Mouse (Mus musculus) spleen, adult 12 weeks (tissue): ENCODE data around the gene Ppp1r26.

ENCODE experiments used
- DNase-seq: peaks from one replicate; pipeline ENCODE4 v3.0.0; 2022; ENCODE audit warnings: low spot score

Ppp1r26 gene

DNA sequence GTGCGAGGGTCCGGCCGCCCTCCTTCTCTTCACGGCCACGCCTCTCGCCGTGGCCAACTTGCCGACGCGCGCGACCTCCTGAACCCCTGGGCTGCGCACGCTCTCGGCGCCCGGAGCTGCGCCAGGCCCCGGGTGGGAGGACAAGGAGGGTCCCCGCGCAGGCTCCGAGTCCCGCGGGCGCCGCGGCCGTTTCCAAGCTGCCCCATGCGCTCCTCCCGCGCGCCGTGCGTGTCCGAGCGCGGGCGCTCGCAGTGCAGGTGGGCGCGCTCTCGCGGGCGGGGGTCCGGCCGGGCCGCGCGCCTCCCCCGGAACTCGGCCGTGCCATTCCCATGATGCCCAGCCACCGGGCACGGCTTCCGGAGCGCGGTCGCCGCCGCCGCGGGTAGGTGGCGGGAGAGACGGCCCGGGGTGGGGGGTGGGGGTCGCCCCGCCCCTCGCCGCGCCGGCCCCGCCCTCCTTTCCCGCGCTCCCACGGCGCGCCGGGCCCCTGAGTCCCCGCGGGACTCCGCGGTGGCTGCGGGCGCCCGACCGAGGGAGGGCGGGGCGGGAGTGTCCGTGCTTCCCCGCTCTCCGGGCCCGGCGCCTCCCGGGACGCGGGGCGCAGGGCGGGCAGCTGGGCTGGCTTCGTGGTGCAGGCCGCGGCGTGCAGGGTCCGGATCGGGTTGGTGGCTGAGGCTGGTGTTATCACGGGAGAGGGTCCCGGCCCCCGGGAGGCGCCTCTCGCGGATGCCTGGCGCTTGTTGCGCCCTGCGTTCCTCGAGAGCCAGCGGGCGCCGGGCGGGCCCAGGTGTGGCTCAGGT, at the start of gene Ppp1r26:
TSS of gene Ppp1r26 (plus strand) at position 286 of the 800 bp plus-strand sequence.
- DNase-seq: no peak

DNA sequence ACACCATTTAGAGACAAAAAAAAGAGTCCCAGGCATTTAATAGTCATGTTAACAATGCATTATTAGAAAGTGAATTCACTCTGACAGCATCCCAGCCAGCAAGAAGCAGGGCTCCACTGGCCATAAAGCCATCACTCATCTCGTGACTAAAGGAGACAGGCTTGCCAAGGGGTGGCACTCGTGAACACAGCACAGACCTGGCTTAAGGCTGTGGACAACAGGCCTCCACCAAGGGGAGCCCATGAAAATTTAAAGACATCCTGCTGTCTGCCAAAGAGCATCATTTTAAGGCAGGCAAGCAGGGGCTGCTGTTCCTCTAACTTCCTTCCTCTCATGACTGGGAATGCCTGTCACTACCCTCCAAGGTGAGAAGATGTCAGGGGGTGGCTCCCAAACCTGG, 49.7 kb upstream of the Ppp1r26 start:
- no peak for DNase-seq

GRCm38 (mm10) chr2:28397417-28398119, 49.0 kb upstream of the Ppp1r26 start:
- DNase-seq: no peak

- DNase-seq: no peak
These were observed 45.0 kb upstream of the Ppp1r26 start for GRCm38 (mm10) chr2:28401647-28402046.

- DNase-seq: no peak
These were observed 44.5 kb upstream of the Ppp1r26 start for GRCm38 (mm10) chr2:28402128-28402527.

DNA sequence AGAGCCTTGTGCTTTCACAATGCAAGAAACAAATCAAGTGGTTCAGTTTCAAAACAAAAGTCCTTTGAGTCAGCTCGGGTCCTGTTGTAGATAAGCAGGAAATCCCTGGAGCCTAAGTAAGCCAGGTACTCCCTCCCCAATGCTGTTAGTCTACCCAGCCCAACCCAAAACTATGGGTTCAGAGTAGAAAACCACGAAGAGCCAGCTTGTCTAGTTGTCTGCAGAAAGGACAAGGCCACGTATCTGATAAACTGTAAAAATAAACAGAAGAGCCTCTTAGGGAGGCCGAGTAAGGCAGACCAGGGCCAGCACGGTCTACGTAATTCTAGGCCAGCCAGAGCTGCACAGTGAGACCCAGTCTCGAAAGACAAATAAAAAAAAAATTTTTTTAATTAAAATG, 38.8 kb upstream of the Ppp1r26 start:
- no peak for DNase-seq

DNA sequence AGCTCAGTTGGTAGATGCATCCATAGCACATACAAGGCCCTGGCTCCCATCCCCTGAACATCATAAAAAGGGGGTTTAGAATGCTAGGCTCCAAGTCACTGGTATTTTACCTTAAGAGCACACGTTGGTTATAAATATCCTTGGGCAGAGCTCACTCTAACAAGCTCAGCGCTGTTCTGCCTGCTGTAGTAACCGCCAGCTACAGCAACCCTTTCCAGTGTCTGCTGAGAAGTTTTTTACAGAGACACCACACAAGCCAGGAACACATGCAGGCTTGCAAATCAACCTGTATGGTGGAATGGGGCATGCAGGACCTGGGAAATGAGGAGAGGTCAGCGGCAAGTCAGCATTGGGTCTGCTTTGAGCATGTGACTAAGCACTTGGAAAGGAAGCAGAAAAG, 37.5 kb upstream of the Ppp1r26 start:
- DNase-seq: no peak

- DNase-seq: no peak
These were observed 37.0 kb upstream of the Ppp1r26 start for GRCm38 (mm10) chr2:28409566-28409965.

GRCm38 (mm10) chr2:28412936-28413335, 33.7 kb upstream of the Ppp1r26 start:
- no peak for DNase-seq

DNA sequence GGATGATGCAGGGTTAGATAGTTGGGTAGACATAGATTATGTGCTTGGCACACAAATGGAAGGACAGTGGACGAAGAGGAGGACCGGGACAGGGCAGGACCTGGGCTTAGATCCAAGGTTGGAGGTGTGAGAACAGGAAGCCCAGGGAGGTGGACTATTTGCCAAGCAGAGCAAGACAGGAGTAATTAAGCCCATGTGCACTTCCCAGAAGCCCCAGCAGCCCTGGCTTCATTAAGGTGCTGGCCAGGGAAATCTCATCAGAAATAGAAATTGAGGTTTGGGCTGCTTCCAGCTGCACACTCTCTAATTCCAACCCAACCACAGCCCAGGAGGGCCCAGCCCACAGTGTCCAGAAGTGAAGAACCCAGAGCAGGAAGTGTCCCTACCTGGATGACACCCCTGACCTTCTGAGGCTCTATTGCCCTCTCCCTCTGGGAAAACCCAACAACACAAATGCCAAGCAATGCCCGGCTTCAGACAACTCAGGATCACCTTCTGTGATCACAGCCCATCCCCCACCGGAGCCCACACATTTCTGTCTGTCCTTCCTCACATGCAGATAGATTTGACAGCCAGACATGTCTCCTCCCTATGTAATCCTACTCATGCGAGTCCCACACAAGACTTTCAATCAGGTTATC, 32.4 kb upstream of the Ppp1r26 start:
- no peak for DNase-seq

DNA sequence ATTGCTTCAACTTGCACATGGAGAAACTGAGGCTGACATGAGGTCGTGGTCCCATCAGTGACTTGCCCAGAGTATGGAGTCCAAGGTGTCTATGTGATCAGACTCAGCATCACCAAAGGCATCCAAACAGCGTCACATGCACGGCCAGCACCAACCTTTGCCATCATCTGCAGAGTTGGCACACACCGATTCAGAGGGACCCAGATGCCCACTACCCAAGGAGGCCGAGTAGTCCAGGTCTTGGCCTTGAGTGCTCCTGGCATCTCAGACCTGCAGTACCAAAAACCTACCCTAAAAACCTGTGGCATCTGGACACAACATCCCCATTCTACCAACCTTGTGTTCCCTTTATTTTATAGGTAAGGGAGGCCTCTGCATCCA, 31.9 kb upstream of the Ppp1r26 start:
- DNase-seq: no peak

DNA sequence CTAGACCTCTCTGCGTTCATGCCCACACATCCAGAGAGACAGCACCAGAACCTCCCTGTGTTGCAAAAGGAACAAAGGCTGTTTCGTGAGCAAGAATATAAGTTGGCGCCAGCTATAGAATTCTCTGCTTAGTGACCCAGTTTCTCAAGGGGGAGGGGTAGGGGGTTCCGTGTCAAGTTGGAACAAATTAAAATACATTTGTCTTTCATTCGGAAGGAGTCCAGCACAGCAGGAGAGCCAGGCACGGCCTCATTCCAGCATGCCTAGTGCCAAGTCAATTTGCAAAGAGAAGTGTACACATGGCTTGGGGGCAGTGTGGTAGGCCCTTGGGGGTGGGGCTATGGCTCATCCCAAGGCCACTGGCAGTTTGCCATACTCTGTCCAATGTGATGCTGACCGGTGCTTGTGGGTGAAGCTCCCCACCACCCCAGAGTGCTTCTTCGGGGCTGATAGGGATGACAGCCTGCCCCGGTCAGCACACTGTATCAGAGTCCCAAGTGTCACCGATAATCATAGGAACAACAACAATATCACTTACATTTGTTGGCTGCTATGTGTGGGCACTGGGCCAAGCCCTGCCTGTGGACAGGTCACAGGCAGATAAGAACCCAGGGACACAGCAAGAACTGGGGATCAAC, 31.1 kb upstream of the Ppp1r26 start:
- no peak for DNase-seq

DNA sequence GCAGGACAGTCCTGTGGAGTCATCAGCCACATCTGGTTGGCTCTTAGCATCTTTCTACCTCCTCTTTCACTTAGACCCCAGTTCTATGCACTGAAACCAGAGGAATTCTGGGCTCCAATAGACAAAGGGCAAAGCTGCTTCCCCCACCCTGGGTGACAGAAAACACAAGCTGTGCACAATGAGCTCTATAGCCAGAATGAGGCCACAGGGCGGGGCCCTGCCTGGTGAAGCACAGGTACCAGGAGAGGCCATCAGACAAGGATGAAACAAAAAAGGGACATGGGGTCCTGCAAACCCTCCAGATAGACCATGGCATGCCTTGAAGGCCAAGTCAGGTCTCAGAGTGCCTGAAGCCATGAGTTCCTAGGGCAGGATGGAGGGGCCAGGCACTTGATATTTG, 30.1 kb upstream of the Ppp1r26 start:
- DNase-seq: no peak

- DNase-seq: peak; percentile 55
These were observed 28.6 kb upstream of the Ppp1r26 start for GRCm38 (mm10) chr2:28418034-28418433.

DNA sequence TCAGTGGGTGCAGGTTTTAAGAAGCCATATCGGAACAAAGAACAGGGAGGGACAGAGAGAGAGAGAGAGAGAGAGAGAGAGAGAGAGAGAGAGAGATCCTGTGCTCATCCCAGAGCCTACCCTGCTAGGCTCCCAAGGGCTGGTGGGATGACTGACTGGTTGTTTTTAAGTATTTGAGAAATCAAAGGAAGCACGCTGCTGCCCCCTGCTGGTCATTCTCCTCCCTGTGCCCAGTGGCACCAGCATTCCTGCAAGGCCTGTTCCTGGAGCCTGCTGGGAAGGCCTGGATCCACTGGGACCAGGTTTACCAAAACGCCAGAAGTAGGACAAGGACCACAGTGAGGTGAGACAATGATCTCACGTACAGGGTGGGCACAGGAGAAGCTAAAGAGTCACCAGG, 26.7 kb upstream of the Ppp1r26 start:
- peak; percentile 23 for DNase-seq

DNA sequence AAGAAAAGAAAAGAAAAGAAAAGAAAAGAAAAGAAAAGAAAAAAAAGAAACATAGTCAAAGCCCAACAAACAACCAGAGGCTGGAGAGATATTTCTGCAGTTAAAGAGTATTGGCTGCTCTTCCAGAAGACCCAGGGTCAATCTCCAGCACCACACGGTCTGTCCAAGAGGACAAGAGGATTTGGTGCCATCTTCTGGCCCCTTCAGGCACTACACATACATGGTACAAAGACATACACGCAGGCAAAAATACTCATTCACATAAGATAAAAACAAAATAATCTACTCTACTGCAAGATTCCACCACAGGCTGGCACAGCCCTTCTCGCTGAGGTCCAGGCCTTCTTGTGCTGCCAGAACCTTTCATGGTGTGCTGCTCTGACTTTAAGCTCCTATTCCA, 23.4 kb upstream of the Ppp1r26 start:
- DNase-seq: peak; percentile 26

DNA sequence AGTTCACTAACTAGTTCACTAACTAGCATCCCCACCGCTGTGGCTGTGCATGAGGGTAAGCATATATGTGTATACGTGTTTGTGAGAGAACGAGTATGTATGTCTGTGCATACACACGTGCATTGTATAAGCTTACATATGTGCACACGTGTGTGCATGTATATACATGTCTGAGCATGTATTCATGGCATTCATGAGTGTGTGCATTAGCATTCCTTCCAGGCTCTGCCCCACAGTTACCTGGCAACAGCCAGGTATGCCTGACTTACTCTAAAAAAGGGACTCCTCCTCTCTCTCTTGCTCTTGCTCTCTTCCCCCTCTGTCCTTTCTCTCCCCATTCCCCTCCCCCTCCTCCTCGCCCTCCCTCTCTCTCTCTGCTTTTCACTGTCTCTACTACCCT, 19.4 kb upstream of the Ppp1r26 start:
- no peak for DNase-seq

GRCm38 (mm10) chr2:28430846-28431245, 15.8 kb upstream of the Ppp1r26 start:
- no peak for DNase-seq

DNA sequence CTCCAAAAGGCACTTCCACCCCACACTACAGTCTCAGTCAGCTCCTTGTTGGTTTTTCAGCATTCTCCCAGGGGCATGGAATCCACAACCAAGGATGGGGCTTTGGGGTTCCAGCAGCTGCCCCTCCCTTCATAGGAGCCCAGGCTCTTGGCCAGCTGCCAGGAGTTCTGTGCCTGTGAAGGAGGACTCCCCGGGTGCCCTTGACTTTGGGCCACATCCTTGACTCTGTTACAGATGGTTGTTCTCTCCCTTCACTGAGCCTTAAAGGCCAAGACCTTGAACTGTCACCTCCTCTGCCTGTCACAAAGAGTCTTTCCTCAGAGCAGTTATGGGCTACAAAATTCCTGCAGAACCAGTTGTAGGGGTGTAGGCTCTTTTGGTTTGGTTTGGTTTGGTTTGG, 13.8 kb upstream of the Ppp1r26 start:
- DNase-seq: no peak

GRCm38 (mm10) chr2:28433512-28433911, 13.1 kb upstream of the Ppp1r26 start:
- DNase-seq: no peak

- no peak for DNase-seq
These were observed 11.2 kb upstream of the Ppp1r26 start for GRCm38 (mm10) chr2:28435401-28435800.

DNA sequence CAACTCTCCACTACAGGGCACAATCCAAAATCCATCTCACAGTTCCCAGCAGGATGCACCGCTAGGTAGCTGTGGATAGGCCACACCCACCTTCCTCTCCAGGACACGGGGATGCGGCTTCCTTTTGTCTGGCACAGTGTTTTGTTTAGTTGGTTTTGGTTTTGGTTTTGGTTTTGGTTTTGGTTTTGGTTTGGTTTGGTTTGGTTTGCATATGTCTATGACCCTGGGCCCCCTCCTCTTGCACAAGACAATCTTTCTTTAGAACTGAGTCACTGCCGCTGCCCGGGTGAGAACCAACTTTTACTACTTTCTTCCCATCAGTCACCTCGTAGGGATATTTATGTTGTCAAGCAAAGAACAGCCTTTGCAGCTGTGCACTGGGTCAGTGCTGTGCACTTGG, 5.8 kb upstream of the Ppp1r26 start:
- no peak for DNase-seq

DNA sequence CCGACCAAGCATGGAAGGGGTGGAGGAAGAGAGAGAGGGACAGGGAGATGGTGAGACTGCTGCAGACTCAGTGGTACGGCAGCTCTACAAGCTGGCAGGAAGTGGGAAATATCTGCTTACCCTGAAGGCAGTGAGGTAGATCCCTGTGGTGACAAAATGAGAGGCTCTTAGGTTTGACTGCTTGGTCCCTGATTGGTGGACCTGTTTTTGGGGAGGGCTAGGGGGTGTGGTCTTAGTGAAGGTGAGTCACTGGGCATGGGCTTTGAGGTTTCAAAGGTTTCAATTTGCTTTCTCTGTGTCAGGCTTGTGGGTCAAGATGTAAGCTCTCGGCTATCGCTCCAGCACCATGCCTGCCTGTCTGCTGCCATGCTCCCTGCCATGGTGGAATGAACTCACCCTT, 1.5 kb upstream of the Ppp1r26 start:
- no peak for DNase-seq
